Comparison of ENCODE assay signal across 10 mouse cellular contexts in genomic region chr8:56706941-56707706, GRCm38 (mm10).
DNase-seq lines count a peak whose midpoint lies in the region; ATAC-seq and TF ChIP-seq lines count a peak whose summit lies in the region.
"Had no signal": no experiment of that assay in that cellular context is flagged by ENCODE, and none has a peak within 500 bp of the region (broad histone marks: within the 10 kb centered on the region; RNA-seq: fewer than 3 reads in every experiment).

No protein-coding gene starts in this region.

- TF ChIP-seq POLR2A in thymus, adult 2 months (IDR thresholded peaks at IDR 0.05; ENCODE audit: control insufficient read depth, extremely low read depth, insufficient read depth, low read length, poor library complexity), result no peak

- no peaks in the 10 kb centered on the region for H3K9me3 ChIP-seq in intestine, embryonic 14.5 days (ENCODE audit: control insufficient read depth, low read length)
- no peaks in the 10 kb centered on the region for H3K9me3 ChIP-seq in intestine, postnatal 0 days (ENCODE audit: control insufficient read depth)
- no peaks in the 10 kb centered on the region for H3K9me3 ChIP-seq in embryonic facial prominence, embryonic 15.5 days (replicated peaks)
- H3K9me3 ChIP-seq in neural tube, embryonic 13.5 days, result no peaks in the 10 kb centered on the region
- H3K9me3 ChIP-seq: liver, embryonic 15.5 days had no signal

- H3K4me1 ChIP-seq in intestine, embryonic 14.5 days (replicated peaks; ENCODE audit: control insufficient read depth, insufficient read depth, low read length), result peaks cover 5% of the 10 kb centered on the region; the same call in 1 of the 2 replicates
- no peaks in the 10 kb centered on the region for H3K4me1 ChIP-seq in intestine, postnatal 0 days (replicated peaks; ENCODE audit: control insufficient read depth, insufficient read depth, low read length)
- H3K4me1 ChIP-seq in embryonic facial prominence, embryonic 15.5 days, result peaks cover 2% of the 10 kb centered on the region; the same call in 1 of the 2 replicates
- H3K4me1 ChIP-seq in neural tube, embryonic 13.5 days (replicated peaks), result peaks cover 13% of the 10 kb centered on the region
- H3K4me1 ChIP-seq in thymus, adult 2 months (replicated peaks; ENCODE audit: control insufficient read depth, insufficient read depth, low read length), result no peaks in the 10 kb centered on the region
- H3K4me1 ChIP-seq: liver, embryonic 15.5 days had no signal

- ATAC-seq in intestine, embryonic 14.5 days (replicated peaks; ENCODE audit: low FRiP score, low TSS enrichment, low read depth), result peak; percentile 83
- no peak for ATAC-seq in intestine, postnatal 0 days
- no peak for ATAC-seq in embryonic facial prominence, embryonic 15.5 days (ENCODE audit: insufficient number of reproducible peaks, low FRiP score, low TSS enrichment, low read depth)
- ATAC-seq in neural tube, embryonic 13.5 days (ENCODE audit: low read depth), result peak; percentile 59
- ATAC-seq in megakaryocyte progenitor cell, adult 5-6 weeks (replicated peaks; ENCODE audit: poor library complexity), result no peak

- no peak overlapping the region for H3K9ac ChIP-seq in intestine, embryonic 14.5 days (ENCODE audit: low read length)
- H3K9ac ChIP-seq in intestine, postnatal 0 days (ENCODE audit: low read depth, low read length), result no peak overlapping the region
- no peak overlapping the region for H3K9ac ChIP-seq in embryonic facial prominence, embryonic 15.5 days
- 0 out of 2 replicates have a peak overlapping the region, but pooled peaks have one; percentile 18 for H3K9ac ChIP-seq in neural tube, embryonic 13.5 days
- H3K9ac ChIP-seq: liver, embryonic 15.5 days had no signal

- peak; percentile 61 for DNase-seq in intestine, embryonic 14.5 days (ENCODE audit: low spot score)
- DNase-seq in layer of hippocampus, adult 9-11 months, result peak; percentile 12
- DNase-seq in thymus, adult 2 months, result no peak
- DNase-seq in T-cell, adult 2 months (ENCODE audit: low spot score), result no peak

- no peak overlapping the region for H3K4me3 ChIP-seq in intestine, embryonic 14.5 days (ENCODE audit: low read depth, low read length)
- H3K4me3 ChIP-seq in intestine, postnatal 0 days (ENCODE audit: low read depth, low read length), result no peak overlapping the region
- H3K4me3 ChIP-seq in embryonic facial prominence, embryonic 15.5 days (replicated peaks), result no peak overlapping the region
- no peak overlapping the region for H3K4me3 ChIP-seq in neural tube, embryonic 13.5 days
- H3K4me3 ChIP-seq in thymus, adult 2 months (ENCODE audit: control insufficient read depth, insufficient read depth, low read length), result no peak overlapping the region
- H3K4me3 ChIP-seq: liver, embryonic 15.5 days had no signal

- H3K27ac ChIP-seq in intestine, embryonic 14.5 days (ENCODE audit: low read depth), result peak overlapping the region; percentile 23; the same call in 1 of the 2 replicates
- H3K27ac ChIP-seq in intestine, postnatal 0 days (ENCODE audit: low read depth, low read length), result no peak overlapping the region
- no peak overlapping the region for H3K27ac ChIP-seq in embryonic facial prominence, embryonic 15.5 days (replicated peaks)
- 0 out of 2 replicates have a peak overlapping the region, but pooled peaks have one; percentile 5 for H3K27ac ChIP-seq in neural tube, embryonic 13.5 days (replicated peaks)
- H3K27ac ChIP-seq in thymus, adult 2 months (ENCODE audit: control insufficient read depth, insufficient read depth, low read length), result no peak overlapping the region
- H3K27ac ChIP-seq: liver, embryonic 15.5 days had no signal

- H3K4me2 ChIP-seq in intestine, embryonic 14.5 days (ENCODE audit: low read length), result peak overlapping the region; percentile 1
- no peak overlapping the region for H3K4me2 ChIP-seq in intestine, postnatal 0 days (replicated peaks; ENCODE audit: low read depth)
- H3K4me2 ChIP-seq in embryonic facial prominence, embryonic 15.5 days (replicated peaks), result peak overlapping the region; percentile 31
- peak overlapping the region; percentile 38 for H3K4me2 ChIP-seq in neural tube, embryonic 13.5 days
- H3K4me2 ChIP-seq: liver, embryonic 15.5 days had no signal

- no peaks in the 10 kb centered on the region for H3K36me3 ChIP-seq in intestine, embryonic 14.5 days (ENCODE audit: control insufficient read depth, insufficient read depth, low read length)
- H3K36me3 ChIP-seq in intestine, postnatal 0 days (ENCODE audit: control insufficient read depth, insufficient read depth), result no peaks in the 10 kb centered on the region
- no peaks in the 10 kb centered on the region for H3K36me3 ChIP-seq in embryonic facial prominence, embryonic 15.5 days
- H3K36me3 ChIP-seq in neural tube, embryonic 13.5 days, result no peaks in the 10 kb centered on the region
- H3K36me3 ChIP-seq in thymus, adult 2 months (ENCODE audit: control insufficient read depth, insufficient read depth, low read length), result no peaks in the 10 kb centered on the region
- H3K36me3 ChIP-seq: liver, embryonic 15.5 days had no signal

- H3K27me3 ChIP-seq in intestine, embryonic 14.5 days (replicated peaks; ENCODE audit: control insufficient read depth, insufficient read depth, low read length), result no peaks in the 10 kb centered on the region
- H3K27me3 ChIP-seq in intestine, postnatal 0 days (replicated peaks; ENCODE audit: control insufficient read depth, insufficient read depth, low read length), result no peaks in the 10 kb centered on the region
- H3K27me3 ChIP-seq in embryonic facial prominence, embryonic 15.5 days, result no peaks in the 10 kb centered on the region
- no peaks in the 10 kb centered on the region for H3K27me3 ChIP-seq in neural tube, embryonic 13.5 days
- no peaks in the 10 kb centered on the region for H3K27me3 ChIP-seq in thymus, adult 2 months (ENCODE audit: control insufficient read depth, insufficient read depth, low read length)
- H3K27me3 ChIP-seq: CH12.LX; liver, embryonic 15.5 days had no signal

- TF ChIP-seq CTCF in intestine, postnatal 0 days (IDR thresholded peaks at IDR 0.05; ENCODE audit: low read depth), result no peak
- no peak for TF ChIP-seq CTCF in thymus, adult 2 months (IDR thresholded peaks at IDR 0.05; ENCODE audit: borderline replicate concordance, control insufficient read depth, extremely low read depth, insufficient read depth, low read length, poor library complexity)

- WGBS in intestine, embryonic 14.5 days, result 25% methylated on average over 14 of the region's 14 CpGs
- 40% methylated on average over 14 of the region's 14 CpGs for WGBS in intestine, postnatal 0 days
- 25% methylated on average over 14 of the region's 14 CpGs for WGBS in embryonic facial prominence, embryonic 15.5 days
- 28% methylated on average over 14 of the region's 14 CpGs for WGBS in neural tube, embryonic 13.5 days
- 67% methylated on average over 14 of the region's 14 CpGs for WGBS in thymus, adult 2 months

Comparison
In these comparisons a context has a peak if more than half of its experiments do, and no peak if none do; other contexts are left out.
1. ATAC-seq: peak in intestine, embryonic 14.5 days (single experiment) and neural tube, embryonic 13.5 days (single experiment); none in intestine, postnatal 0 days (single experiment), embryonic facial prominence, embryonic 15.5 days (single experiment) and megakaryocyte progenitor cell, adult 5-6 weeks (single experiment).
2. H3K27ac ChIP-seq: peak in intestine, embryonic 14.5 days (single experiment) and neural tube, embryonic 13.5 days (single experiment); none in intestine, postnatal 0 days (single experiment), embryonic facial prominence, embryonic 15.5 days (single experiment) and thymus, adult 2 months (single experiment).
3. DNase-seq: peak in intestine, embryonic 14.5 days (single experiment) and layer of hippocampus, adult 9-11 months (single experiment); none in thymus, adult 2 months (single experiment) and T-cell, adult 2 months (single experiment).